Mouse (Mus musculus) olfactory bulb, adult 2 months (tissue): ENCODE data around the gene Zfp385b. TPM values are rescaled to one million over a fixed set of nuclear protein-coding genes. Genes with fewer than 3 reads are reported as not detected.

Experiments
- H3K27ac ChIP-seq: fragments of 200-500 bp; 2 replicates; pipeline ENCODE4 v1.5.1; 2012; ENCODE audit warnings: low read depth, low read length; ENCODE audit not compliant: insufficient read depth
- H3K4me1 ChIP-seq: fragments of 200-500 bp; 2 replicates; pipeline ENCODE4 v1.6.1; 2012; ENCODE audit warnings: low read length; ENCODE audit not compliant: control insufficient read depth, insufficient read depth
- H3K4me3 ChIP-seq: fragments of 200-500 bp; 2 replicates; pipeline ENCODE4 v1.5.1; 2012; ENCODE audit warnings: mild to moderate bottlenecking, low read depth, low read length, moderate library complexity; ENCODE audit not compliant: insufficient read depth
- CTCF ChIP-seq: fragments of 200-500 bp; IDR thresholded peaks from 2 replicates; pipeline ENCODE4 v1.5.1; 2012; ENCODE audit warnings: low read depth, mild to moderate bottlenecking, low read length, moderate library complexity; ENCODE audit not compliant: insufficient read depth
- POLR2A ChIP-seq: fragments of 200-500 bp; IDR thresholded peaks from 2 replicates; pipeline ENCODE4 v1.6.1; 2012; ENCODE audit warnings: mild to moderate bottlenecking, low read depth, low read length, moderate library complexity; ENCODE audit not compliant: insufficient read depth
- WGBS: fragments of 180-500 bp; shearing (Covaris S2); methylation state at CpG from one replicate; pipeline ENCODE4 v1.1.7; 2018; 5-methylcytosine and 5-hydroxymethylcytosine counted together
- polyA plus RNA-seq: library from polyadenylated mRNA; stranded (reverse); fragments of >200 nt; gene quantifications from 2 replicates; pipeline ENCODE4 v1.2.4, GENCODE M21; 2012; ENCODE audit warnings: low replicate concordance; ENCODE audit not compliant: missing spikeins, insufficient read depth, insufficient read length

The Zfp385b gene
- polyA plus RNA-seq, 1 experiment, result not detected

GRCm38 (mm10) chr2:77801009-77801408 lies 18.4 kb downstream of the Zfp385b start:
- TF ChIP-seq POLR2A (no peak), CTCF (no peak)
- Histone ChIP-seq H3K27ac (no peak overlapping the region), H3K4me3 (no peak overlapping the region), H3K4me1 (no peaks in the 10 kb centered on the region)
- WGBS, result 89% methylated on average over 5 of the region's 5 CpGs

GRCm38 (mm10) chr2:77797233-77797632 lies 22.2 kb downstream of the Zfp385b start:
- no peak overlapping the region for H3K4me3 ChIP-seq
- H3K4me1 ChIP-seq, result no peaks in the 10 kb centered on the region
- 76% methylated on average over 5 of the region's 5 CpGs for WGBS
- TF ChIP-seq CTCF (no peak), POLR2A (no peak)
- no peak overlapping the region for H3K27ac ChIP-seq

- no peak overlapping the region for H3K4me3 ChIP-seq
- WGBS, result 71% methylated on average over 8 of the region's 8 CpGs
- TF ChIP-seq POLR2A (no peak), CTCF (0 out of 2 replicates have a peak, but pooled peaks have one; percentile 45)
- no peaks in the 10 kb centered on the region for H3K4me1 ChIP-seq
- no peak overlapping the region for H3K27ac ChIP-seq
Observed at GRCm38 (mm10) chr2:77795859-77796552, 23.4 kb downstream of the Zfp385b start.

- H3K4me1 ChIP-seq, result no peaks in the 10 kb centered on the region
- no peak overlapping the region for H3K27ac ChIP-seq
- no peak overlapping the region for H3K4me3 ChIP-seq
- TF ChIP-seq CTCF (no peak), POLR2A (no peak)
- WGBS, result 86% methylated on average over 4 of the region's 4 CpGs
Observed at GRCm38 (mm10) chr2:77790846-77791245, 28.6 kb downstream of the Zfp385b start.

GRCm38 (mm10) chr2:77790295-77790694 lies 29.1 kb downstream of the Zfp385b start:
- 85% methylated on average over 9 of the region's 9 CpGs for WGBS
- H3K4me3 ChIP-seq, result no peak overlapping the region
- TF ChIP-seq POLR2A, result no peak
- TF ChIP-seq CTCF, result no peak
- no peak overlapping the region for H3K27ac ChIP-seq
- H3K4me1 ChIP-seq, result no peaks in the 10 kb centered on the region

GRCm38 (mm10) chr2:77781390-77781789 lies 38.0 kb downstream of the Zfp385b start:
- WGBS, result 76% methylated on average over 7 of the region's 7 CpGs
- Histone ChIP-seq H3K4me3 (no peak overlapping the region), H3K4me1 (peaks cover 3% of the 10 kb centered on the region), H3K27ac (no peak overlapping the region)
- TF ChIP-seq CTCF (no peak), POLR2A (no peak)

GRCm38 (mm10) chr2:77777781-77778180 lies 41.7 kb downstream of the Zfp385b start:
- 36% methylated on average over 6 of the region's 6 CpGs for WGBS
- no peak overlapping the region for H3K27ac ChIP-seq
- H3K4me1 ChIP-seq, result peaks cover 5% of the 10 kb centered on the region
- H3K4me3 ChIP-seq, result no peak overlapping the region
- TF ChIP-seq POLR2A (no peak), CTCF (no peak)

- Histone ChIP-seq H3K4me1 (peaks cover 5% of the 10 kb centered on the region), H3K4me3 (no peak overlapping the region), H3K27ac (no peak overlapping the region)
- WGBS, result 53% methylated on average over 10 of the region's 10 CpGs
- TF ChIP-seq POLR2A, result no peak
- no peak for TF ChIP-seq CTCF
Observed at GRCm38 (mm10) chr2:77777047-77777686, 42.3 kb downstream of the Zfp385b start.

GRCm38 (mm10) chr2:77775247-77775880 lies 44.1 kb downstream of the Zfp385b start:
- no peak overlapping the region for H3K4me3 ChIP-seq
- peaks cover 5% of the 10 kb centered on the region for H3K4me1 ChIP-seq
- WGBS, result 73% methylated on average over 15 of the region's 15 CpGs
- no peak overlapping the region for H3K27ac ChIP-seq
- TF ChIP-seq POLR2A (no peak), CTCF (no peak)
